Mouse (Mus musculus) hindbrain, embryonic 10.5 days (tissue): ENCODE measurements at regions not wholly inside any gene's neighbourhood (a gene's known extent, or its start where the extent isn't known, plus 50 kb on each side); places are given as distances from the start of the nearest gene placed in this dataset.

Source experiments
- DNase-seq: peaks from one replicate; pipeline ENCODE4 v3.0.0-alpha.2; 2017; ENCODE audit warnings: low spot score
- H3K27ac ChIP-seq: fragments of 300-500 bp; sonication (generic); 2 replicates; pipeline ENCODE4 v1.5.1; 2016; ENCODE audit warnings: mild to moderate bottlenecking, moderate library complexity
- H3K27me3 ChIP-seq: fragments of 300-500 bp; sonication (generic); 2 replicates; pipeline ENCODE4 v1.6.1; 2016; ENCODE audit warnings: mild to moderate bottlenecking; ENCODE audit not compliant: poor library complexity, insufficient read depth, severe bottlenecking
- H3K36me3 ChIP-seq: fragments of 300-500 bp; sonication (generic); 2 replicates; pipeline ENCODE4 v1.6.1; 2016; ENCODE audit warnings: mild to moderate bottlenecking, moderate library complexity
- H3K4me1 ChIP-seq: fragments of 300-500 bp; sonication (generic); replicated peaks from 2 replicates; pipeline ENCODE4 v1.6.1; 2016; ENCODE audit warnings: mild to moderate bottlenecking
- H3K4me3 ChIP-seq: fragments of 300-500 bp; sonication (generic); 2 replicates; pipeline ENCODE4 v1.5.1; 2016; ENCODE audit warnings: mild to moderate bottlenecking, moderate library complexity
- H3K9me3 ChIP-seq: fragments of 300-500 bp; sonication (generic); 2 replicates; pipeline ENCODE4 v1.6.1; 2016; ENCODE audit warnings: mild to moderate bottlenecking, moderate library complexity
- WGBS: fragments of 180-500 bp; shearing (Covaris S2); methylation state at CpG from one replicate; pipeline ENCODE4 v1.1.7; 2016; 5-methylcytosine and 5-hydroxymethylcytosine counted together

DNA sequence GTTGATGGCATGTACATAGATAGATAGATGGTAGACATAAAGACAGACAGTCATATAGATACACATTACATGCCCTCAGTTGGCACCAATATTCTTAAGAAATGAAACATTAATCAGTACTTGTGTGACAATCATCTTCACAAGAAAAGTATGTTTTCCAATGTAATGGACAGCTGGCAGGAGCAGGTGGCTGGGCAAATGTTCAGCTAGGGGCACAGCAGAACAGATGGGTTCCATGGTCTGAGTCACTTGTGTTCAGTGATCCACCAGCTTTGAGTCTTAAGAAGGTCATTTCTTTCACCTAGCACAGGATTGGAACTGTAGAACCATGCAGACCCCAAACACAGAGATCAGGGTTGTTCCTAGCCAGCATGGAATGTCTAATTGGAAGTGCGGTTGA lies 2631.2 kb upstream of the 5930422O12Rik start:
- Histone ChIP-seq H3K36me3 (no peaks in the 10 kb centered on the region), H3K27me3 (no peaks in the 10 kb centered on the region), H3K27ac (no peak overlapping the region), H3K9me3 (no peaks in the 10 kb centered on the region), H3K4me1 (no peaks in the 10 kb centered on the region), H3K4me3 (no peak overlapping the region)
- 100% methylated on average over 1 of the region's 1 CpGs for WGBS
- DNase-seq: no peak

DNA sequence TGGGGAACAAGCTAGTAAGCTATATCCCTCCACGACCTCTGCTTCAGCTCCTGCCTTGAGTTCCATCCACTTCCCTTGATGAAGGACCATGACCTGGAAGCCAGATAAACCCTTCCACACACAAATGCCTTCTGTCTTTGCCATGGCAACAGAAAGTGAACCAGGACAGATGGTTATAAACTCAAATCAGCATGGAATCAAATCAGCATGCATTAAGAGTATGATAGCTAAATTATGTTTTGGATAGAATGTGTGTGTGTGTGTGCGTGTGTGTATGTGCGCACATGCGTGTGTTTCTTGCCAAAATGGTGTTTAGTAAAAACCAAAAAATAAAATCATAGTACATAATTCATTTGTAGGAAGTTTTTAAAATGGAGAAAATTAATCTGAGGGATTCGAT lies 2611.5 kb upstream of the 5930422O12Rik start:
- no peaks in the 10 kb centered on the region for H3K4me1 ChIP-seq
- H3K9me3 ChIP-seq: no peaks in the 10 kb centered on the region
- H3K4me3 ChIP-seq: no peak overlapping the region
- no peak overlapping the region for H3K27ac ChIP-seq
- no peak for DNase-seq
- no peaks in the 10 kb centered on the region for H3K36me3 ChIP-seq
- H3K27me3 ChIP-seq: no peaks in the 10 kb centered on the region
- WGBS: 93% methylated on average over 5 of the region's 5 CpGs

DNA sequence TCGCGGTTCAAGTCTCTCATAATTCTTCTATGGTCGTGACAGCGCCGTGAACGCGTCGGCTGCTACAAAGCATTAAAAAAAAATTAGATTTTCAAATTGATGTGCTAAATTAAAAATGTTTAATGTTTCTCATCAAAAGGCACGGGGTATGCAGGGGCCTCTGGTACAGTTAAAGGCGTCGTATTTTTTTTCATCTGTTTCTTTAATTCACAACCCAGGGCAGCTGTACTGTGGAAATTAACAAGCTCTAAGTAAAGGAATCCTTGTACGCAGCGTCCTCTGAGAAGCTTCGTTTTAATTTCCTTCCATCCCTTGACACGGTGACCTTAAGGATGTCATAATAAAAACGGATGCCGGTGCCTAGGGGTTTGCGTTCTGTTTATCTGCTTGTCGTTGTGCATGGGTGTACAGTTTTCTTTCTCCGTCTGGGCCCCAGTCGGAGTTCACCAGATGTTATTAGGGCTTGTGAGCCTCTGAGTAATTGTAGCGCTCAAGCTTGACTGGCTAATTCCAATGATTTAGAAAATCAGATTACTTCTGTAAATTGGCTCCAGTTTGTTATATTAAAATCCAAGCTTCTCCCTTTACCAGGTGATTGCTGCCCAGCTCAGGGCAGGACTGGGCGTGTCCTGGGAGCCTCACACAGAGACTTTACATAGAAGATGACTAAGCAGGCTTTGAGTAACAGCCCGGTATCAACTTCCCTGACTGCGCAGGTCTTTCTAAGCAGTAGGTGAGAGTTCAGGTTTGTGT lies 2605.5 kb upstream of the 5930422O12Rik start:
- no peaks in the 10 kb centered on the region for H3K36me3 ChIP-seq
- H3K27me3 ChIP-seq: no peaks in the 10 kb centered on the region
- 83% methylated on average over 25 of the region's 25 CpGs for WGBS
- no peaks in the 10 kb centered on the region for H3K9me3 ChIP-seq
- DNase-seq: no peak
- H3K4me3 ChIP-seq: no peak overlapping the region
- no peaks in the 10 kb centered on the region; the same call in 1 of the 2 replicates for H3K4me1 ChIP-seq
- H3K27ac ChIP-seq: no peak overlapping the region

DNA sequence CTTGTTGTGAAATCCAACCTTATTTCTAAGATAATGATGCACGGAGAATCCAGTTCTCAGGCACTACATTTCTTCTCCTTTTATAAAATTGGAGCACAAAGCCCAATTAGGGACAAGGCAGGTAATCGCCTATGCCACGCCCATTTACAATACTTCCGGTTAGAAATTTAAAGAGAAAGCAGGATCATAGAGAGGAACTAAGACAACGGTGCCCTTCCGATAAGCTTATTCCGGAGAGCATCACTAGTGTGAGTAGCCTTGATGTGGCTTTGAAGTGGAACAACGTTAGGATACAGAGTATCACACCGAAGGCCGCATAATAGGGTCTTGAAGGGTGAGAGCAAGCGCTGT lies 2604.9 kb upstream of the 5930422O12Rik start:
- no peaks in the 10 kb centered on the region for H3K27me3 ChIP-seq
- WGBS: 92% methylated on average over 11 of the region's 11 CpGs
- DNase-seq: no peak
- H3K4me1 ChIP-seq: no peaks in the 10 kb centered on the region; the same call in 1 of the 2 replicates
- H3K36me3 ChIP-seq: no peaks in the 10 kb centered on the region
- H3K27ac ChIP-seq: no peak overlapping the region
- H3K4me3 ChIP-seq: no peak overlapping the region
- H3K9me3 ChIP-seq: no peaks in the 10 kb centered on the region

DNA sequence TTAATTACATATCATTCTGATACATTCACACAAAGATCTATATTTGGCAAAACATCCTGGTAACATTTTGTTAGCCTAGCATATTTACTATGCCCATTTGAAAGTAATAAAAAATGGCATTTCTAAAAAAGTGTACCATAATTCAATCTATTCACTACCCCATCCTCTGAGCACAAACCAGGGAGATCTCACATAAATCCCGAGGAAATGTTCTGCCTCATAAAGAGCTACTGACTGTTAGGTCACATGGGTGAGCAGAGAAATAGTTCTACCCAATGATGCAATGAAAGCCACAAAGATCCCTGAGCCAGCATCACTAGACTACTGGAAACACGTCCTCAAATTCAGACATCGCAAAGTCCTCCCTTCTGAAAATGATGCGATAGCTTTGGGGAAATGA lies 2602.5 kb upstream of the 5930422O12Rik start:
- Histone ChIP-seq H3K4me3 (no peak overlapping the region), H3K27ac (no peak overlapping the region), H3K9me3 (no peaks in the 10 kb centered on the region), H3K36me3 (no peaks in the 10 kb centered on the region), H3K27me3 (no peaks in the 10 kb centered on the region), H3K4me1 (no peaks in the 10 kb centered on the region; the same call in 1 of the 2 replicates)
- WGBS: 89% methylated on average over 4 of the region's 4 CpGs
- DNase-seq: no peak

DNA sequence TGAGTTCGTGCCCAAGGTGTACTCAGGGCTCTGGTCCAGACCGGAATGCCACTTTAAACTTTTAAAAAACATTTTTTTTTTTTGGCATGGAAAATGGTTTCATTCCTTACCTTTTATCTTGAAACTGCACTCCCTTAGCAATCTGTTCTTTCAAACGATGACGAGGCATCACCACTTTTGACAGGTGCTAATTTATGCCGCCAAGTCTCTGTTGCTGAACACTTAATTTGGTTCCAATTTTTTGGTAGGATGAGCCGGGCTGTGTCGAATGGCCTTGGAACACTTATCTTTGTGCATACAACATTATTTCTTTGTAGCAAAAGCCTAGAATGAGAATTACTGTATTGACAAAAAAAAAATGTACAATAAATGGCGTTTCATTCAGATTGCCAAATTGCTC lies 2590.5 kb upstream of the 5930422O12Rik start:
- no peaks in the 10 kb centered on the region for H3K4me1 ChIP-seq
- no peaks in the 10 kb centered on the region for H3K9me3 ChIP-seq
- no peak overlapping the region for H3K4me3 ChIP-seq
- no peak for DNase-seq
- 95% methylated on average over 8 of the region's 8 CpGs for WGBS
- H3K36me3 ChIP-seq: no peaks in the 10 kb centered on the region
- no peak overlapping the region for H3K27ac ChIP-seq
- no peaks in the 10 kb centered on the region for H3K27me3 ChIP-seq

DNA sequence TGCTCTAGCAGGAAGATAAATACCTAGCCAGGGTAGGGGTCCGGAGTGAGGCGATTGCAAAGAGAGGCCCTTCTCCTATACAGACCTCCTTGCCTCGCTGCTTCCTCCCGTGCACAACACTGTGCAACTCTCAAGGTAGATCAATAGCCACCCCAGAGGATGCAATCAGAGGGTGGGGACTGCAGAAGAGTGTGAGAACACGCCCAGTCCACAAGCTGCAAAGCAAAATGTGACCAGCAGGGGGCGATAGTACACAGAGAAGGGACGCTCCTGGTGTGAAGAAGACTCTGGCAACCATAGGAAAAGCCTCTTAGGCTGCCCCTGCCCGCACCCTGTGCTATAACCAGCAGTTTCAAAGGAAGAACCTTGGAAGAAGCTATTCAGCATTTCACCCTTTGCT lies 2588.4 kb upstream of the 5930422O12Rik start:
- no peaks in the 10 kb centered on the region for H3K36me3 ChIP-seq
- no peaks in the 10 kb centered on the region for H3K27me3 ChIP-seq
- H3K4me3 ChIP-seq: no peak overlapping the region
- H3K27ac ChIP-seq: no peak overlapping the region
- WGBS: 36% methylated on average over 8 of the region's 8 CpGs
- no peaks in the 10 kb centered on the region for H3K9me3 ChIP-seq
- no peaks in the 10 kb centered on the region for H3K4me1 ChIP-seq
- DNase-seq: peak; percentile 84

DNA sequence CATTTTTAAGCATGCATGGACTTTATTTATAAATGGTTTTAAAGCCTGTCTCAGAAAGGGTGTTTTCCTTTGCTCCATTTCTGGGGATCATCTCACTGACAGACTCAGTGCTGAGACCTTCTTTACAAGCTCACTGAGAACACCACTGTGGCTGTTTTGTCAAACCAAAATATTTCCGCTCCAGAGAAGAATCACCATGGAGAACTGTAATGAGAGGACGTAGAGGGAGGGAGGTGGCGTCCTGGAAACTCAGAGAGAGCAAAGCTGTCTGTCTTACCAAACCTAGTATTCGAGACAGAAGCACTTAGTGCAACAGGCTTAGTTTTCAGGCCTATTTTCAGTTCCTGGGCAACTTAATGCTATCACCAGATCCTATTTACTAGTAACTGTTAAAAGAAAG lies 2565.5 kb upstream of the 5930422O12Rik start:
- Histone ChIP-seq H3K27ac (peak overlapping the region; percentile 16; the same call in 1 of the 2 replicates), H3K36me3 (no peaks in the 10 kb centered on the region), H3K4me1 (peaks cover 14% of the 10 kb centered on the region; the same call in 1 of the 2 replicates), H3K9me3 (no peaks in the 10 kb centered on the region), H3K4me3 (no peak overlapping the region), H3K27me3 (no peaks in the 10 kb centered on the region)
- no peak for DNase-seq
- 30% methylated on average over 4 of the region's 4 CpGs for WGBS

DNA sequence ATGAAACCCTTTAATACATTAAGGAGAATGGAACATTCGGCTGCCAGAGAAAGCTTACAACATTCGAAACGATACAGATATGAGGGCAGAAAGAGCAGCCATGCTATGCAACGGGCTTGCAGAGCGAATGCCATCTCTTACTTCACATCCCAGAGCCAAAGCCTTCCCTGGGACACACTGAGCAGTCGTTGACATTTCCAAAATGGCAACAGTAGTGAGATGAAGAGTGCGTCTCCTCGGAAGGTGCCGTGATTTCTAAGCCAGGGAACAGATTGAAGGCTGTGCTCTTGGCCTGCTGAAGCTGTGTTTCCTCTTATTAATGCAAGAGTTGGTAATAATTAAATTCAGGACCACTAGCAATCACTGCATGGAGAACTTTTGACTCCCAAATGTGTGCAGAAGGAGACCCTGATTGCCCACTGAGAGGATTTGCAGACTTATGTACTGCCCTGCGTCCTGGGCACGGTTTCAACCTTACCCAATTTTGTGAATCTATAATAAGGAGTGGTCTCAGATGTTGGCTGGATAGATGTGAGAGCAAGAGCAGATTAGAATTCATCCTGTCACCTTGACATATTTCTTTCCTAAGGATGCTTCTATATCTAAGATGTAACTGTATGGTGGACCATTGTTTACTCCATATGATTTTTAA lies 2522.3 kb upstream of the 5930422O12Rik start:
- no peak for DNase-seq
- H3K4me1 ChIP-seq: no peaks in the 10 kb centered on the region
- H3K4me3 ChIP-seq: no peak overlapping the region
- H3K27ac ChIP-seq: no peak overlapping the region
- no peaks in the 10 kb centered on the region for H3K9me3 ChIP-seq
- no peaks in the 10 kb centered on the region for H3K36me3 ChIP-seq
- no peaks in the 10 kb centered on the region for H3K27me3 ChIP-seq
- 92% methylated on average over 11 of the region's 11 CpGs for WGBS

DNA sequence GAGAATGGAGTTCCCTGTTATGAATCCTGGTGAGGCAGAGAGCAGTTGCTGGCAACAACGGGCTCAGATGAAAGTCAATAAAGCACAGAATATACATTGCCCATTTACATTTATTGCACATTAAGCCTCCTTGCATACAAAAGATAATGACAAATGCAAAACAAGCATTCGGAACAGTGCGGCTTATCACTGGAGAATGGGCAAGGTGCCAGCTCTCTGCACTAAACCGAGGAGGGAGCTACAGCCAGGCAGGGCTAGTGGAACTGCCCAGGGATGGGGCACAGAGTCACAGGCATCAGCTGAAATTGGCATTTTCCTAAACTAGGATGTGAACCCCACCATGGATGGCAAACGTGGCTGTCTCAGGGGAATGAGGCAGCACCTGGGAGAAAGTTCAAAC lies 2514.8 kb upstream of the 5930422O12Rik start:
- DNase-seq: no peak
- 92% methylated on average over 5 of the region's 5 CpGs for WGBS
- Histone ChIP-seq H3K36me3 (no peaks in the 10 kb centered on the region), H3K4me1 (peaks cover 16% of the 10 kb centered on the region), H3K4me3 (no peak overlapping the region), H3K27ac (no peak overlapping the region), H3K27me3 (no peaks in the 10 kb centered on the region), H3K9me3 (no peaks in the 10 kb centered on the region)

DNA sequence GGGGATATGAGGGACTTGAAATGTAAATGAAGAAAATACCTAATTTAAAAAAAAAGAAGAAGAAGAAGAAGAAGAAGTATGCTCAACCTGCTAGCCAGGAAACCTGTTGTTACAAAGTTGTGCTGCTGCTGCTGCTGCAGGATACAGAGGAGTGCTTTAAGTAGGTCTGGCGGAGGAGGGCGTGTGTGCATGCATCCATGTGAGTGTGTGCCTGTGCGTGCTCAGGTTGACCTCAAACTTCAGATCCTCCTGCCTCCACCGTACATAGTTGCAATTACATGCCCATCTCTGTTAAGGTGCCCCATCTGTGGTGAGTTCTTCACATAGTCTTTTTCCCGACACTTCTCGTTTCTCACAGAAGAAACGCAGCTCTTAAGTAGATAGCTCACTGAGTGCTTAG lies 2513.4 kb upstream of the 5930422O12Rik start:
- Histone ChIP-seq H3K27ac (peak overlapping the region; percentile 86; the same call in 1 of the 2 replicates), H3K27me3 (no peaks in the 10 kb centered on the region), H3K9me3 (no peaks in the 10 kb centered on the region), H3K4me3 (peak overlapping the region; percentile 55; the same call in 1 of the 2 replicates), H3K4me1 (peaks cover 16% of the 10 kb centered on the region), H3K36me3 (no peaks in the 10 kb centered on the region)
- 67% methylated on average over 7 of the region's 7 CpGs for WGBS
- no peak for DNase-seq

DNA sequence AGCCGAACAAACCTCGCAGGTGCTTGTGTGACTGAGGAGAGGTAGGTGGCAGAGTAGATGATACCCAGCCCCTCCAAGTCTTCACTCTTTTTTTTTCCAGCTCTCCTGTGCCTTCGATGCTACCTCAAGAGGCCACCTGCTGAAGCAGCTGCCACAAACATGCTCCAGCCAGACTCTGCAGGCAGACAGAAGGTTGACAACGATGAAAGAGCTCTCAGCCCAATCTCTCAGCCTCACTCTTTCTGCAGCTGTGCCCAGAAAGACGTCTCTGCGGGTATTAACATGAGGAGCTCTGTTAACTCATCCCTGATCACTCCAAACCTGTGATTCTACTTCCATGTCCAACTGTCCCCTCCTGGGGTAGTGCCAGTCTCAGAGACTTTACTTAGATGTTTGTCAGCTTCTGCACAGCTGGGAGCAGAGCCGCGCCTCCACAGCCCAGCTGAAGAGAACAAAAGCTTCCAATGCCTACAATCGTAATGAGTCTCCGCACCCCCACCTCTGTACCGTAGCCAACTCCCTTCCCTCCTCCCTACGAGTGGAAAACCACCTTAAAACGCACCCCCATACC lies 2512.8 kb upstream of the 5930422O12Rik start:
- Histone ChIP-seq H3K27ac (peak overlapping the region; percentile 86), H3K4me3 (peak overlapping the region; percentile 55)

DNA sequence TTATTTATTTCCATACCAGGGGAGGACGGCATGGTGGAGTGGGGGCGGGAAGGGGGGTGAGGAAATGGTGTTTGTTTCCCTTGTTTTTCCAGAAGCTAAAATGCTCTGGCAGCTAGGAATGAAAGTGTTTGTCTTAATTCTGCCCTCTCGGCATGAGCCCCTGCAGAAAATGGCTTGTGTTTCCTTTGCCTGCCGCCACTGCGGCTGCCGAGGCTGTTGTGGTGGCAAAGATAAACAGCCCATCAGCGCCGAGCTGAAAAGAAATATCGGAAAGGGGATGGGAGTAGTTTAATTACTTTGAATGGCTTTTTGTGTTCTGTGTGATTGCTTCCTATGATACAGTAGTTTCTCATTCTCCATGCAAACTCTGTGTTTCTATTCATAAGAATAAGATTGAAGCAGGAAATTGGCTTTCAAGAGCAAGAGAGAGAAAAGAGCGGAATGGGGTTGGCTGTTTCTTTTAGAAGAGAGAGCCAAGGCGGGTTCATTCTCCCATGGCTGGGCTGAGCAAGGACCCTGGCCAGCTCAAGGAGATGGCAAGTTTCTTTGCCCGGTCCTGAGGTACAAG lies 2512.2 kb upstream of the 5930422O12Rik start:
- DNase-seq: peak; percentile 40
- H3K4me1 ChIP-seq: peaks cover 16% of the 10 kb centered on the region
- H3K27ac ChIP-seq: peak overlapping the region; percentile 86
- H3K4me3 ChIP-seq: peak overlapping the region; percentile 55
- H3K27me3 ChIP-seq: no peaks in the 10 kb centered on the region
- WGBS: 7% methylated on average over 12 of the region's 12 CpGs
- no peaks in the 10 kb centered on the region for H3K9me3 ChIP-seq
- H3K36me3 ChIP-seq: no peaks in the 10 kb centered on the region

More for the DNA sequence above, 2512.8 kb upstream of the 5930422O12Rik start:
- H3K36me3 ChIP-seq: no peaks in the 10 kb centered on the region
- WGBS: 9% methylated on average over 13 of the region's 13 CpGs
- H3K27me3 ChIP-seq: no peaks in the 10 kb centered on the region
- no peaks in the 10 kb centered on the region for H3K9me3 ChIP-seq
- DNase-seq: peak; percentile 43
- peaks cover 16% of the 10 kb centered on the region for H3K4me1 ChIP-seq
